1 mouse cellular context compared by ENCODE assay signal in the genomic region with DNA sequence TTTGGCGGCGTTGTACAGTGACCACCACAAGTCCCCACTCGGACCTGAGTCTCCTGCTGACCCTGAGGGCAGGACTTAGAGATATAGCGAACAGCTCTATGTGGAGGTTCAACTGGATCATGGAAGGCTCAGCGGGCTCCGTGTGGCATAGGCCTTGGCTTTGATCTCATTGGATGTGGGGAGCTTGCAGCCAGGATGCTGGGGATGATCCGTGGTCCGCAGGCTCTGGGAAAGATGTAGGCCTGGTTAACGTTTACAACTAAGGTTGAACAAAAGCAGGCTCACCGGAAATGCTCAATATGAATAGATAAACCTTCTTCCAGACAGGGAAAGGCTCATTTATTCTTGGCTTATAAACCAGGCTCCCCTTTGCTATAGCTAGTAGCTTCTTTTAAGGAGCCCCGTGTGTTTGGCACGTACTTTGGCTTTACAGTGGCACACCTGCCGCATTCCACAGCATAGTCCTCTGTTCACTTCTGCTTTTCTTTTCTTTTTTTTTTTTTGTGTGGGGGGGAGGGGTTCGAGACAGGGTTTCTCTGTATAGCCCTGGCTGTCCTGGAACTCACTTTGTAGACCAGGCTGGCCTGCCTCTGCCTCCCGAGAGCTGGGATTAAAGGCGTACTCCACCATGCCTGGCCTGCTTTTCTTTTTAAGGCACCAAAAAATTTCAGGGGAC.
TF ChIP-seq lines count a peak whose summit lies in the region.

No protein-coding gene starts in this region.

TF ChIP-seq in MEL, 35 proteins besides CTCF, POLR2A, EP300 and RAD21:
- no peak for TF ChIP-seq RCOR1 (IDR thresholded peaks at IDR 0.05; ENCODE audit: low read depth, low read length)
- peak; percentile 91 for TF ChIP-seq ZNF384 (IDR thresholded peaks at IDR 0.05; ENCODE audit: low read depth, low read length)
- TF ChIP-seq TBP (IDR thresholded peaks at IDR 0.05; ENCODE audit: low read depth, low read length): no peak
- TF ChIP-seq ETS1 (IDR thresholded peaks at IDR 0.05; ENCODE audit: low read depth, low read length): no peak
- TF ChIP-seq MAX (IDR thresholded peaks at IDR 0.05; ENCODE audit: low read length): no peak
